Mouse (Mus musculus): ENCODE results near the gene Mettl15. TPM values are rescaled to one million over a fixed set of nuclear protein-coding genes. Genes with fewer than 3 reads are reported as not detected.

Gene Mettl15
- polyA plus RNA-seq, 1 experiment from 2014 or later = 8.3 TPM

- no peaks in the 10 kb centered on the region for H3K36me3 ChIP-seq
- H3K27me3 ChIP-seq = no peaks in the 10 kb centered on the region
- H3K4me1 ChIP-seq (replicated peaks) = no peaks in the 10 kb centered on the region
- H3K4me3 ChIP-seq (replicated peaks) = no peak overlapping the region
- H3K9me3 ChIP-seq = no peaks in the 10 kb centered on the region
- H3K4me2 ChIP-seq = no peak overlapping the region
- no peak overlapping the region for H3K9ac ChIP-seq (replicated peaks)
- no peak for ATAC-seq (ENCODE audit: insufficient number of reproducible peaks, insufficient read depth, low FRiP score, low TSS enrichment, low read depth)
- WGBS = 67% methylated on average over 1 of the region's 1 CpGs
- H3K27ac ChIP-seq = no peak overlapping the region
Measured at GRCm38 (mm10) chr2:109158509-109158908, 122.0 kb downstream of the Mettl15 start.

- H3K9me3 ChIP-seq = no peaks in the 10 kb centered on the region
Measured at GRCm38 (mm10) chr2:109156131-109156530, 124.4 kb downstream of the Mettl15 start.

GRCm38 (mm10) chr2:109153402-109154050 lies 127.0 kb downstream of the Mettl15 start:
- Histone ChIP-seq H3K9me3 (no peaks in the 10 kb centered on the region), H3K4me1 (replicated peaks) (no peaks in the 10 kb centered on the region), H3K4me2 (no peak overlapping the region), H3K36me3 (no peaks in the 10 kb centered on the region), H3K27me3 (no peaks in the 10 kb centered on the region), H3K4me3 (replicated peaks) (no peak overlapping the region), H3K27ac (no peak overlapping the region), H3K9ac (replicated peaks) (no peak overlapping the region)
- 70% methylated on average over 6 of the region's 6 CpGs for WGBS
- no peak for ATAC-seq (ENCODE audit: insufficient number of reproducible peaks, insufficient read depth, low FRiP score, low TSS enrichment, low read depth)

More at GRCm38 (mm10) chr2:109156131-109156530, 124.4 kb downstream of the Mettl15 start:
- no peak overlapping the region for H3K4me3 ChIP-seq (replicated peaks)
- no peak overlapping the region for H3K4me2 ChIP-seq
- no peak overlapping the region for H3K27ac ChIP-seq
- no peak overlapping the region for H3K9ac ChIP-seq (replicated peaks)
- H3K36me3 ChIP-seq = no peaks in the 10 kb centered on the region
- no peak for ATAC-seq (ENCODE audit: insufficient number of reproducible peaks, insufficient read depth, low FRiP score, low TSS enrichment, low read depth)
- WGBS = 81% methylated on average over 1 of the region's 1 CpGs
- H3K27me3 ChIP-seq = no peaks in the 10 kb centered on the region
- no peaks in the 10 kb centered on the region for H3K4me1 ChIP-seq (replicated peaks)

- ATAC-seq (ENCODE audit: insufficient number of reproducible peaks, insufficient read depth, low FRiP score, low TSS enrichment, low read depth) = no peak
- H3K27ac ChIP-seq = no peak overlapping the region
- no peaks in the 10 kb centered on the region for H3K36me3 ChIP-seq
- H3K9ac ChIP-seq (replicated peaks) = no peak overlapping the region
- no peak overlapping the region for H3K4me2 ChIP-seq
- no peaks in the 10 kb centered on the region for H3K9me3 ChIP-seq
- no peaks in the 10 kb centered on the region for H3K4me1 ChIP-seq (replicated peaks)
- H3K27me3 ChIP-seq = no peaks in the 10 kb centered on the region
- no peak overlapping the region for H3K4me3 ChIP-seq (replicated peaks)
Measured at GRCm38 (mm10) chr2:109147292-109147691, 133.3 kb downstream of the Mettl15 start.

- H3K4me3 ChIP-seq (replicated peaks) = no peak overlapping the region
- no peak overlapping the region for H3K27ac ChIP-seq
Measured at GRCm38 (mm10) chr2:109144410-109144809, 136.1 kb downstream of the Mettl15 start.

GRCm38 (mm10) chr2:109140330-109140729 lies 140.2 kb downstream of the Mettl15 start:
- Histone ChIP-seq H3K4me1 (replicated peaks) (no peaks in the 10 kb centered on the region), H3K27me3 (no peaks in the 10 kb centered on the region), H3K27ac (no peak overlapping the region), H3K4me2 (no peak overlapping the region), H3K36me3 (no peaks in the 10 kb centered on the region), H3K4me3 (replicated peaks) (no peak overlapping the region), H3K9me3 (no peaks in the 10 kb centered on the region), H3K9ac (replicated peaks) (no peak overlapping the region)
- 48% methylated on average over 1 of the region's 1 CpGs for WGBS
- no peak for ATAC-seq (ENCODE audit: insufficient number of reproducible peaks, insufficient read depth, low FRiP score, low TSS enrichment, low read depth)

More at GRCm38 (mm10) chr2:109144410-109144809, 136.1 kb downstream of the Mettl15 start:
- no peaks in the 10 kb centered on the region for H3K9me3 ChIP-seq
- WGBS = 94% methylated on average over 2 of the region's 2 CpGs
- no peaks in the 10 kb centered on the region for H3K36me3 ChIP-seq
- H3K4me2 ChIP-seq = no peak overlapping the region
- ATAC-seq (ENCODE audit: insufficient number of reproducible peaks, insufficient read depth, low FRiP score, low TSS enrichment, low read depth) = no peak
- no peaks in the 10 kb centered on the region for H3K27me3 ChIP-seq
- no peak overlapping the region for H3K9ac ChIP-seq (replicated peaks)
- no peaks in the 10 kb centered on the region for H3K4me1 ChIP-seq (replicated peaks)

GRCm38 (mm10) chr2:109137276-109137675 lies 143.3 kb downstream of the Mettl15 start:
- Histone ChIP-seq H3K4me1 (replicated peaks) (no peaks in the 10 kb centered on the region), H3K9ac (replicated peaks) (no peak overlapping the region), H3K36me3 (no peaks in the 10 kb centered on the region), H3K9me3 (no peaks in the 10 kb centered on the region), H3K27ac (no peak overlapping the region), H3K4me3 (replicated peaks) (no peak overlapping the region), H3K27me3 (no peaks in the 10 kb centered on the region), H3K4me2 (no peak overlapping the region)
- WGBS = 82% methylated on average over 6 of the region's 6 CpGs
- ATAC-seq (ENCODE audit: insufficient number of reproducible peaks, insufficient read depth, low FRiP score, low TSS enrichment, low read depth) = no peak

- Histone ChIP-seq H3K4me2 (no peak overlapping the region), H3K4me3 (replicated peaks) (no peak overlapping the region), H3K27me3 (no peaks in the 10 kb centered on the region), H3K36me3 (no peaks in the 10 kb centered on the region), H3K4me1 (replicated peaks) (no peaks in the 10 kb centered on the region), H3K27ac (no peak overlapping the region), H3K9me3 (no peaks in the 10 kb centered on the region), H3K9ac (replicated peaks) (no peak overlapping the region)
- 77% methylated on average over 3 of the region's 3 CpGs for WGBS
- no peak for ATAC-seq (ENCODE audit: insufficient number of reproducible peaks, insufficient read depth, low FRiP score, low TSS enrichment, low read depth)
Measured at GRCm38 (mm10) chr2:109130718-109131117, 149.8 kb downstream of the Mettl15 start.

GRCm38 (mm10) chr2:109129921-109130320 lies 150.6 kb downstream of the Mettl15 start:
- WGBS = 84% methylated on average over 3 of the region's 3 CpGs
- H3K9ac ChIP-seq (replicated peaks) = no peak overlapping the region
- no peaks in the 10 kb centered on the region for H3K36me3 ChIP-seq
- no peak overlapping the region for H3K4me3 ChIP-seq (replicated peaks)
- no peak overlapping the region for H3K4me2 ChIP-seq
- no peaks in the 10 kb centered on the region for H3K4me1 ChIP-seq (replicated peaks)
- no peaks in the 10 kb centered on the region for H3K9me3 ChIP-seq
- H3K27ac ChIP-seq = no peak overlapping the region
- no peak for ATAC-seq (ENCODE audit: insufficient number of reproducible peaks, insufficient read depth, low FRiP score, low TSS enrichment, low read depth)
- H3K27me3 ChIP-seq = no peaks in the 10 kb centered on the region

GRCm38 (mm10) chr2:109105773-109106484 lies 174.6 kb downstream of the Mettl15 start:
- WGBS = 73% methylated on average over 3 of the region's 3 CpGs
- Histone ChIP-seq H3K27ac (no peak overlapping the region), H3K27me3 (no peaks in the 10 kb centered on the region), H3K4me2 (no peak overlapping the region), H3K4me1 (replicated peaks) (no peaks in the 10 kb centered on the region), H3K4me3 (replicated peaks) (no peak overlapping the region), H3K9me3 (no peaks in the 10 kb centered on the region), H3K36me3 (no peaks in the 10 kb centered on the region), H3K9ac (replicated peaks) (no peak overlapping the region)
- no peak for ATAC-seq (ENCODE audit: insufficient number of reproducible peaks, insufficient read depth, low FRiP score, low TSS enrichment, low read depth)

- ATAC-seq (ENCODE audit: insufficient number of reproducible peaks, insufficient read depth, low FRiP score, low TSS enrichment, low read depth) = no peak
- 78% methylated on average over 2 of the region's 2 CpGs for WGBS
- Histone ChIP-seq H3K27ac (no peak overlapping the region), H3K4me3 (replicated peaks) (no peak overlapping the region), H3K9ac (replicated peaks) (no peak overlapping the region), H3K4me2 (no peak overlapping the region), H3K4me1 (replicated peaks) (no peaks in the 10 kb centered on the region), H3K9me3 (no peaks in the 10 kb centered on the region), H3K27me3 (no peaks in the 10 kb centered on the region), H3K36me3 (no peaks in the 10 kb centered on the region)
Measured at GRCm38 (mm10) chr2:109049686-109050085, 230.9 kb downstream of the Mettl15 start.
